Mouse (Mus musculus) thymus, postnatal 14 days (tissue): ENCODE results near the gene Dlg2.

ENCODE experiments used
- DNase-seq: peaks from one replicate; pipeline ENCODE4 v3.0.0; 2021

The Dlg2 gene

GRCm38 (mm10) chr7:91456796-91457195, 980.3 kb downstream of the Dlg2 start:
- DNase-seq = no peak

GRCm38 (mm10) chr7:91457207-91457606, 980.7 kb downstream of the Dlg2 start:
- DNase-seq = peak; percentile 22

DNA sequence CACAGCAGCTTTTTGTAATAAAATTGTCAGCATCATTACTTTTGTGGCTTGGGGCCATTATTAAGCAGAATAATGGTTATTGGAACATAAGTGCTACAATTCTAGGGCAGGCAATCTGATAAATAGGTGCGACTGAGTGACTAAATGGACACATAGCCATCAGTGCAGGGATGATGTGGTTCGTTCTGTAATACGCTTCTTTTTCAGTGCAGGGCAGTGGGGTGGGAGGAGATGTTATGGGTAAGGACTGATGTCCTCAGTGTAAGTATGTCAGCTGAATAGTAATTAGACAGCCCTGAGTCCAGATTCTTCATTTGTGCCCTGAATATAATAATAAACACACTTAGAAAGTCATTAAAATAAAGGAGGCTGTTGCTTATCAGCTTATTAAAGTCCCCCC, 984.9 kb downstream of the Dlg2 start:
- no peak for DNase-seq

GRCm38 (mm10) chr7:91463256-91463655, 986.8 kb downstream of the Dlg2 start:
- DNase-seq = no peak

DNA sequence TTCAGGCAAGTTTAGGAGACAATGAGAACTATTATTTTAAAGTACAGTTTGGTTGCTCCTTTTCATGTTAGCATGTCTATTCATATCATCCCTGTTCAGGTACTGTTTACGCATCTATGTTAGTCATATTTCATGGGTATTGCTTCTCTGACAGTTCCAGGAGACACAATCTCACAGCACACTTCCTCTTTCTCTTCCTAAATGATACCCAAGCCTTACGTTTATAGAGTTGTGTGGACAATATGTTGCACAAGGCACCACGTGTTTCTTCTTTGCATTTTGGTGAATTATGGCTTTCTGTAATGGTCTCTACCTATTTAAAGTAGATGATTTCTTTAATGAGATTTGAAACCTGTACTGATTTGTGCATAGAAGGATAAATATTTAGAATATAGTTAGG, 990.6 kb downstream of the Dlg2 start:
- no peak for DNase-seq

DNA sequence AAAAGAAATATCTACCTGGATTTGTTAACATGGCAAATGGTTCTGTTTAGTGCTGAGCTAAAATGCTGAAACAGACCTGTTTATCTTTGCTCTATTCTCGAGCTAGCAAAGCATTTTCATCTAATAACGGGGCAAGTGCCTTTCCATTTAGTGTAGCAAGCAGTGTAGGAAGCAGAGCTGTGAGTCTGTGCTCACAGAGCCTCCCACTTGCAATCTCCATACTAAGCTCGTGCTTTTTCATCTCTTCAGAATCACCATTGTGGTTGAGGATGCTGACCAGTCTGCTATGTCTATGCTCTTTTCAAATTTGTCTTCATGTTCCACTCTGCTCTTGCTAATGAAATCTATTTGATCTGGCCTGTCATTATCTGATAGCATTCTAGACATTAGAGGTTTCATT, 1002.7 kb downstream of the Dlg2 start:
- no peak for DNase-seq

GRCm38 (mm10) chr7:91481574-91482197, 1005.2 kb downstream of the Dlg2 start:
- DNase-seq = no peak

GRCm38 (mm10) chr7:91493234-91493633, 1016.8 kb downstream of the Dlg2 start:
- DNase-seq = no peak

GRCm38 (mm10) chr7:91495526-91495925, 1019.1 kb downstream of the Dlg2 start:
- DNase-seq = no peak

DNA sequence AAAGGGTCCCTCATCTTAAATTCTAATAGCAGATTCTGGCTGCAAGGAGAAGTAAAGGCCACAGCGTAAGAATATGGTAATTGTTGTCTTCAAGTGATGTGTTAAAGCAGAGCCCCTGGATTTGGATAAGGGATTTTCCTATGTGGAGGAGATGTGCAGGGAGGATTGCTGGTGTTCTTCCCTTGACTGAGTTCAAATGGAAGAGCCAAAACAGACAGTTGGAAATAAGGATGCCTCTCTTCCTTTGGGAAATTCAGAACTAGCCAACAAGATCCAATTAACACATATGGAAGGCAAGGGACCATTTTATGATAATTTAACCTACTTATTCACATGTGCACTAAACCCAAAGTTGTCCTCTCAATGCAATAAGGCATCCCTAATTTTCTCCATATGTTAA, 1034.6 kb downstream of the Dlg2 start:
- DNase-seq = no peak

DNA sequence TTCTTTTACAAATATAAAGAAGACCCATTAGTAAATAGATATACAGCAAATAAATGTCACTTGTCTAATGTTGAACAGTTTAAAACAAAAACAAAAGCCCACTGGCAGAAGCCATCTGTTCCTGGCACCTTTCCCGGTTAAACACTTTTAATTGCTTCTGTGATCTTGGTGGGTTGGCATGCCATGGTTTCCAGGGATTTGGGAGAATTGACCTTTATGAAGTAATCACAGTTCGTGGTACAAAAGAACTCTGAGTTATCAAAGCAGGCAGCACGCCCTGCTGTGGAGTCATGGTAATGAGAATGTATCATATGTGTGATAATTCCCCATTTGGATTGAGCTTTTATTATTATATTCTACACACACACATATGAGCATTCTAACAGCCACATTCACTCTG, 1038.0 kb downstream of the Dlg2 start:
- no peak for DNase-seq

GRCm38 (mm10) chr7:91516225-91516624, 1039.8 kb downstream of the Dlg2 start:
- no peak for DNase-seq

DNA sequence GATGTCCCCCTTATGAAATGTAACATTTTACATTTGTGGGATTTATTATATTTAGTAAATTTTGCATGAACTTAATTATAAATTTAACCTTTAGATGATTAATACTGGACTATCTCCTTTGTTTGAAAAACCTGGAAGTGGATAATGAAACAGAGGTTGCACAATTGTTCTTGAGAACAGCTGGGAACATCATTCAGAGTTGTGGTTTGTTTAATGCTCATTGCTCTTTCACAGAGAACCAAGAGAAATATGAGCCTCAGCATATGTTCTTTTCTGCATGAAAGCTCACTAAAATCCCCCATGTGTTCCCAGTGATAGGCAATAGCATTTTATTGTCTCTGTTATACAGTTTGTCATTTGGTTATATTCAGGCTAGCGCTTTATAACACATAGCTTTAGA, 1049.4 kb downstream of the Dlg2 start:
- DNase-seq = no peak

DNA sequence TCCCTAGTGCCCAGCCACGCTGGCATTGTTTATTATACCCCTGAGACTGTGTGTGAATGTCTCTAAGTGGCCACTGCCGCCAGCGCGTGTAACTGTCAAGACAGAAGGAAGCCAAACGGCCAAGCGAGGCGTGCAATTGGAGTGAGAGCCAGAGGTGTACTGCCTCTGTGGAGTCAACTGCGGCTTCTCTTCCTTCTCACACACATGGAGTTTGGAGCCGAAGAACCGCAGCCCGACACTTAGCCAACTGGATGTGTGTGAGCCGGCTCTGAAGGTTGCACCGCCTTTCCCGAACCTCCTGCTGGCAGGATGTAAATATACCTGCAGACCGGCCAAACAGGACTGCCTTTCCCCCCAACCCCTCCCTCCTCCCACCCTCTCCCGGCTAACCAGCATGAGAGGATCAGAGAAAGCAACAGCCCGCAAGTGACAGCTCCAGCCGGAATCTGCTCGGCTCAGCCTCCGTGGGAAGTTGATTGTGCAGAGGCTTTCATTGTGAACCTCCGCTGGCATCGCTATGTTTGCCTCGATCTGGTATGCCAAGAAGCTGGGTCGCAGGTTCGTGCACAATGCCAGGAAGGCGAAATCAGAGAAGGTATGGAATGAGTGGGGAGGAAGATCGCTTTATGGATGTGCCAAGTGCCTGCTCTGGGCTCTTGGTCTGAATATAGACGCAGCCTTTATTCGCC, 1066.3 kb downstream of the Dlg2 start:
- no peak for DNase-seq

DNA sequence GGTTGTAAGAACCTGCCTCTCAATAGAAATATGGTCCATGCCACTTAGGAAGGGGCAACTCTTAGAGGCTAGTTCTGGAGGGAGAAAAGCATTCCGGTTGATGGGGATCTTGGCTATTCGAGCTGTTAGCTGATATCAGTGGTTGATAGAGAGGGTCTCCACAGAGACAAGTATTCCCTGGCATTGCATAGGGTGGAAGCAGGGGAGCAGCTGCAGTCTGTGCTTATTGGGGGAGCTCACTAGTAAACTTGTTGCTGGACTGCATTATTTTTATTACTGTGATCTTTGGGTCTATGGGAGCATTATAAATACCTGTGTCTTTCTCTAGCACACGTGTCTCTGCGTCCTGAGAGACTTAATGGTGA, 1066.8 kb downstream of the Dlg2 start:
- DNase-seq = no peak

DNA sequence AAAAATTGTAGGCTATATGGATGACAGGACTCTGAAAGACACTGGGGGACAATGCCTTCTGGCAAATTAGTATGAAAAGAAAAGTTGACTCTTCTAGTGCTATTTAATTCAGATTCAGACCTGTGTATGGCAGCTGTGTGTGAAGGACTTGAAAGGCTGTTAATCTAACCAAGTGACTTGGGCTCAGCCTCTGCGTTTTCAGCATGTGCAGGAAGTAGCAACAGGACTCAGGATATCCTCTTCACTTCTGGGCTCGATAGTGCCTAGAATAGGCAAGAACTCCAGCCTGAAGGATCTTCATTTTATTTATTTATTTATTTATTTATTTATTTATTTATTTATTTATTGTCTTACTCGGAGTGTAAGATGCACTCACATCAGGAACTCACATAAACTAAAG, 1068.1 kb downstream of the Dlg2 start:
- DNase-seq = no peak

GRCm38 (mm10) chr7:91548796-91549195, 1072.3 kb downstream of the Dlg2 start:
- no peak for DNase-seq

DNA sequence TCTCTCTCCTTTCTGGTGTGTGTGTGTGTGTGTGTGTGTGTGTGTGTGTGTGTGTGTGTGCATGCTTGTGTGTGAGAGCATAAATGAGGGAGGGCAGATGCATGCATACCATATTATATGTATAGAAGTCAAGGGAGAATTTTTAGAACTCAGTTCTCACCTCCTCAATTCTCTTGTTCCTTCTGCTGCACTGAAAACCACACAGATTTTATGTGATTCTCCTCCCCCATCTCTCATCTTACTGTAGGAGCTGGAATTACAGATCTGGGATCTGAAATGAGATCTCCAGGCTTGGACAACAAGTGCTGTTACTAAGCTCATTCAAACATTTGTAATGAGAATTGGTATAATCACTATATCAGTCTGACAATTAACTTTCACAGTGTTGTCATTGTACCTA, 1081.1 kb downstream of the Dlg2 start:
- no peak for DNase-seq

DNA sequence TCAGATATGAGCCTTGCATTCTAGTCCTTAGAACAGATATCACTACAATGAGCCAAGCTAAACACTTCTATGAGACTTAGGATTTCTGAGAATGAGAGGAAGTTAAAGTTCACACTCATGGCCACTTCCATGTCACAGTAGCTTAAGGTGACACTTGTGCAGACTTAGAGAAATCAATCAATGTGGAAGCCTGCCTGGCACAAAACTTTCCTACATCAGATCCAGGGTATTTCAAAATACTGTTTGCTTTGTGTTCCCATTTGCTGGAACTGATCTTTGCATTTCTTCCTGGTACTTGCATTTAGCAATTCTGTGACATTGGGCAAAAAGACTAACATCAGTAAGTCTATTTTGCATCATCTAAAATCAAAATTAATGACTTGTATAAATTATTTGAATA, 1091.0 kb downstream of the Dlg2 start:
- no peak for DNase-seq

GRCm38 (mm10) chr7:91570969-91571368, 1094.5 kb downstream of the Dlg2 start:
- DNase-seq = no peak

- no peak for DNase-seq
These were observed 1096.2 kb downstream of the Dlg2 start for GRCm38 (mm10) chr7:91572666-91573065.

DNA sequence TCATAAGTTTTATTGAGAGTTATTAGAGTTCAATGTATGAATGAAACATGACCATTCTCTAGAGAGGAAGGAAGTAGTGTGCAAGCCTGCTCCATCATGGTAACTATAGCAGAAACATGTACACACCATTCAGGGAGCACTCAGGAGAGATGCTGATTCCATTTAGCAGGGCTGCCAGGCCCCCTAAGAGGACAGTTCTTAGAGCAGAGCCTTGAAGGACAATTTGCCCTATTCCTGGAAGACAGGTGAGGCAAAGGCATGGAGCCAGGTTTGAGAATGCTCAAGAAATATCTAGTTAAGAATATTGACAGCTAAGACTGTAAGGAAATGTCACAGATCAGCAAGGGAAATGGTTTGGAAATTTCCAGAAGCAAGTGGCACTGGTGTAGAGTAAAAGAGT, 1096.8 kb downstream of the Dlg2 start:
- DNase-seq = no peak

DNA sequence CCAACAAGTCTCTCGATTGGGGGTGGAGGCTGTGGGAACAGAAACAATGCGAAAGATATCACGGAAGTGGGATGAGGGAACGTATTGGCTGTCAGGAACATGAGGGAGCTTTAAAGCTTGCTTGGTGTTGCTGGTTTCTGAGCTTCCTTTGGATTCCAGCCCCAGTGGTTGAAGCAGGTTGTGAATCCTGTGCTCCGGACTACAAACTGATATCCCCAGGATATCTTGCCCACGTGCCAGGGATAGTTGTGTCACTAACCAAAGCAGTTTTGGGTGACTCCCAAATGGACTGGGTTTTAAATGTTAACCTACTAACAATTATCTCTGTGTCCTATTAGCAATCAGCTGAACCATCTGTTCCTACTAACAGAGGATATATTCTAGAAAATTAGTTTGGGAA, 1099.7 kb downstream of the Dlg2 start:
- DNase-seq = no peak

DNA sequence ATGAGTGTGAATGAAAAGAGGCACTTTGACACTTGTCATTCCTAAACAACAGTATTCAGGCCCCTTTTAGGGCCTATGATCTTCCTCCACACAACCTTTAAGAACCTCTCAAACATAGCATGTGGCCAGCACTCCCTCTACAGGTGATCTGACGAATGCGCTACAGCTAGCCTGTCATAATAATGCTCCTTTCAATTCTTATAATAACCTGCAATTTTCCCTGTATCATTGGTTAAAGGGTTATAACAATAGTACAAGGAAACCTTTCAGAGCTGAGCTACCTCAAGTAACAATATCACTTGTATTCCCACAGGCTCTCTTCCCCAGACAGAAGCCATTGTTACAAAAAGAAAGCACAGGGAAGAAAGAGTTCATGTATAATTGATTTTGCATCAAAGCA, 1105.7 kb downstream of the Dlg2 start:
- DNase-seq = no peak

DNA sequence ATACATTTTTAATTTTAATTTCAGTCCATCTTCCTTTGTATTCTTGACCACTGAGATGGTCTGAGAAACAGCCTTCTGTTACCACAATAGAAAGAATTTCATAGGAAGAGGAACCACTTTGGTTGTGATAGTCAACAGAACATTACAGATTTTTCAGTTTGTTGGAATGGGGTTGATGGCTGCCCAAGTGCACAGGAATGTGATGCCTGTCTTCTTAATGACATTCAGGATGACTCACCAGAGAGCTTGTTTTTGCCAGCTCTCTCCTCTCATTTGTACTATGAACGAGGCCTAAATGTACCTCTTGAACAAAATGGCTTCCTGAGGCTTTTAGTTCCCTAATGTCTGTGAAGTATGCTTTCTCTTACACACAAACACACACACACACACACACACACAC, 1107.1 kb downstream of the Dlg2 start:
- DNase-seq = no peak
